Mouse (Mus musculus) A20 (cell line): Measurements from ENCODE around the gene Aacs.

Experiments
- DNase-seq: peaks from one replicate; pipeline ENCODE4 v3.0.0-alpha.2; 2011; ENCODE audit warnings: low read depth, low spot score

Aacs gene

DNA sequence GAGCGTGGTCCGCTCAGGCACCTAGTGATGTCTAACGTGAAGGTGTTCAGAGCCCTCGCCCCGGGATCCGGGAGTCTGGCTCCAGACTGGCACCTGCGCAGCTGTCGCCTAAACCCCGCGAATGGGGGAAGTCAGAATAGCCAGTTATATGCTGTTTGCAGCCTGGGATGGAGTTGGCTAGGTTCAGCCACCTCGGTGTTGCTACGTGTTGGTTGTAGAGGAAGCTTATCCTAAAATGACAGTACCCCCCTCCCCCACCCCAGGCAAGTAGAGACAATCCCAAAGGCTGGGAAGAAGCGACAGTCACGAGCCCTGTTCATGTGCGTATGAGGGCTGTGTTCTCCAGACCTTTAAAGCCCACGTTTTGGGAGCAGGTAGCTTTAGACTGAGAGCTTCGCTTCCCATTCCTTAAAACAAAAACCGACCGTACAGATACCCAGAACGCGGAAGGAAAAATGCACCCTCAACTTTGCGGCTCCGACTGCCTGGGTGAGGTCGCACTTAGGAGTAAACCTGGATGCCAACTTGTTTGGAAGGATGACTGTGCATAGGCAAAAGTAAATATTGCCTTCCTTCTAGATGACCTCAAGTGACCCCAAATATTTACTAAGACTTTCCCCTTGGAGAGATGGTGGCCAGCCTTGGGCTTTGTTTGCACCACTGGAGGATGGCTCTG lies 57.7 kb downstream of the Aacs start:
- DNase-seq: no peak

DNA sequence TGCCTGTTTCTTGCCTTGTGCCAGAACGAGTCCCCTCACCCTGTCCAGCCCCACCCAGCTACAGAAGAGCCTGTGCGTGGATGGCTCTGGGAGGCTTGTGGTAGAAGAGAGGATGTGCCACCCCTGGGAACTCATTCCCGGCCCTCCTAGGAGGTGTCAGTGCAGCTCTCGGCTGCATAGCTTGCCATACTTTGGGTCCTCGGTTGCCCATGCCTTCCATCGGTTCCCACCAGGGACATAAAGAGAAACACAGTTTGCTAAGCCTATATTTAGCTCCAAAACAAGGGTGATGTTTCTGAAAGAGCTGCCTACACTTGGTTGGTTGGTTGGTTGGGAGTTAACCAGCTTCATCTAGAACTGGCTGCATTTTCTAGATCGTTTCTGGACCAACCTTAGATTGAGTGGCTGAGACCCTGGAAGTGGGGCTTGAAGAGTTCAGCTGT lies 58.6 kb downstream of the Aacs start:
- DNase-seq: no peak

DNA sequence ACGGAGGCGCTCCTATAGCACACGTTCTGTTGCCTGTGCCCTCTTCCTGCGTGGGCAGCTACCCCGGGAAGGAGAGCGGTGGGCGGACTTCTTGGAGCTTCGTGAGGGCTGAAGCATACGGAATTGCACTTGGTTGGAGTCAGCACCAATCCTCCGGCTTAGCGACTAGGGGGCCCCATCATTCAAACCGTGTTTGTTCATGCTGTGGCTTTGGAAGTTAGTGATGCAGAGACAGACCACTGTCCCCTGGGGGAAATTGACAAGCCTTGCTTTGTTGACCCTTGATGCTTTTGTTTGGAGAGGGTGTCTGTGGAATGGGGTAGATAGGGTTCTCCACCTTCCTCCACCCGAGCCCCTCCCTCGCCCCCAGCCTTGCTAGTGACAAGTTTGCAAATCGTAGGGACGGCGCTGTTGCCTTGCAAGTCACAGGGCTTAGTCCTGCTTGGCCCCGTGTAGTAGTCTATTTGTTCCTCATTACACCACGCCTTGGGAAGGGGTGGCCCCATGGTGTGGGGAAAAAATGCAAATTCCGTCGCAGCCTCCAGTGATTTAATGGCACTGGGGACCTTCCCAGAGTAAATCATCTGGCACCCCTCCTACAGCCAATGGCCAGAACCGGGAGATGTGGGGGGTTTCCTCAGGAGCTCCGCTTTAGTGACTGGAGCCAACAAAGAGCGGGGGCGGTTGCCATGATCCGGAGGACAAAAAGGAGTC lies 59.2 kb downstream of the Aacs start:
- no peak for DNase-seq

- no peak for DNase-seq
These were observed 69.5 kb downstream of the Aacs start for GRCm38 (mm10) chr5:125545090-125545489.

DNA sequence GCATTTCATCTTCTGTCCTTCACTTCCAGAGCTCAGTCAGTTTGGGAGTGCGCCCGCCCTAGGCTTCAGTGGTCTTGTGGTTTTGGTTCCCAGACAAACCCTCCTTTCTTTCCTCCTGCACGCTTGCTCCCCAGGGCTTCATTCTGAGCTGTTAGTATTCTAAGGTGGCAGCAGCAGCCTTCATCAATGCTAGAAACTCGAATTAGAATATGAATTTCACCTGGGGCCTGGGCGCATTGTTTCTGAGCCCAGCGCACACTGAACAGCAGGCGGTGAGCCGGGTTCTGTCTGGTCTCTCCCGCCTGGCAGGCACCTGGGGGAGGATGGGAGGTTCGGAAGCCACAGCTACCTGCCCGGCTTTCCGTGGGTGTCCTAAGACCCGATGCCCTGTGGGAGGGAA lies 70.7 kb downstream of the Aacs start:
- no peak for DNase-seq

- no peak for DNase-seq
These were observed 74.3 kb downstream of the Aacs start for GRCm38 (mm10) chr5:125549750-125550489.

- no peak for DNase-seq
These were observed 80.1 kb downstream of the Aacs start for GRCm38 (mm10) chr5:125555732-125556131.

DNA sequence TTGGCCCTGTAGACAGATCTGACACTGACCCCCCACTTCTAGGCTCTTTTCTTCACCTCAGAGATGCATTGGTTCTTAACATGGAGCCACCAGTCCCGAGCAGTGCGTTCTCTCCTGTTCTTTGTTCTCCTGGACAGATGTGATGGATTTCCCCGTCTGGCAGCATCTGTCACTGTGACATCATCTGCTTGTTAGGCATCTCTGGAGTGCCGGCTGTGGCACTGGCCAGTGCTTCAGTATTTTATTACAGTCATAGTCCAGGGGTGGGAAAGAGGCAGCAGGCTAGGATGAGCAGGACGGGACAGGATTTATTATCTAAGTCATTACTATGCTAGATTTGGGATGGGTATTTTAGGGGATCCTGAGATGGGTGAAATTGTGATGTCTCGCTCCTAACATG lies 87.9 kb downstream of the Aacs start:
- DNase-seq: no peak

DNA sequence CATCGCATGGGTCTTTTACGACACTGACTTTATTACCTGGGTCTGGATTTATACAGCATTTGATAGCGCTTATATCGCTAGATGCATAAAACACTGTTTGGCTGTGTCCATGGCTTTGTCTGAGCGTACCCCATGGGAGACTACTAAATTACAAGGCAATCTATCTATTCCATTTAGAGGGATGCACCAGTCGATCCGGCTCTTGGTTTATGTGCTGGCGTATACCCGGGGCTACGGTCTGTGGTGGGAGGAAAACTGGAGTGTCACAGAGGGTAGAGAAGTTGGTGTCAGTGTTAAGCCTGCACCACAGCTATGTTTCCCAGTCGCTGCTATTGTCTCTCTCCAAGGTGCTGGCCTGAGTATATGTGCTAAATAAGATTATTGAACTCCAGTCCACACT lies 90.1 kb downstream of the Aacs start:
- DNase-seq: no peak
